Mouse (Mus musculus) ES-Bruce4 (cell line): ENCODE data around the gene Phf7.

ENCODE experiments used
- CTCF ChIP-seq: IDR thresholded peaks from one replicate; pipeline ENCODE4 v1.8.1; 2011; ENCODE audit warnings: low read depth, low read length
- EP300 ChIP-seq: IDR thresholded peaks from 2 replicates; pipeline ENCODE4 v1.6.1; 2011; ENCODE audit warnings: low read depth, low read length; ENCODE audit not compliant: insufficient read depth

GRCm38 (mm10) chr14:31244777-31245176 lies 6.3 kb downstream of the Phf7 start:
- TF ChIP-seq CTCF: no peak
- TF ChIP-seq EP300: no peak
